In genomic region chr11:116388841-116389480, GRCm38 (mm10) we compare ENCODE assay signal across 8 mouse cellular contexts. TPM values are rescaled to one million over a fixed set of nuclear protein-coding genes. Genes with fewer than 3 reads are reported as not detected.
DNase-seq lines count a peak whose midpoint lies in the region; ATAC-seq and TF ChIP-seq lines count a peak whose summit lies in the region.

No protein-coding gene starts in this region.

- peak overlapping the region; percentile 93 for H3K27ac ChIP-seq in gastrocnemius, adult 2 months
- no peak overlapping the region; the same call in 1 of the 2 replicates for H3K27ac ChIP-seq in intestine, embryonic 14.5 days (ENCODE audit: low read depth)
- peak overlapping the region; percentile 86 for H3K27ac ChIP-seq in liver, embryonic 14.5 days
- H3K27ac ChIP-seq in olfactory bulb, adult 2 months (ENCODE audit: insufficient read depth, low read depth, low read length): peak overlapping the region; percentile 98

- intact Hi-C loops in gastrocnemius, adult 2 months (cut with DNase I): loop anchor here (5.0 kb wide), 2 partner anchors 42 to 48 kb away; no protein-coding TSS in a partner anchor

- H3K4me2 ChIP-seq in intestine, embryonic 14.5 days (ENCODE audit: low read length): no peak overlapping the region
- peak overlapping the region; percentile 54 for H3K4me2 ChIP-seq in liver, embryonic 14.5 days (ENCODE audit: low read depth)

- ATAC-seq in intestine, embryonic 14.5 days (replicated peaks; ENCODE audit: low FRiP score, low TSS enrichment, low read depth): peak; percentile 55; the same call in 1 of the 2 replicates
- ATAC-seq in liver, embryonic 14.5 days (ENCODE audit: insufficient read depth): peak; percentile 85

- no peaks in the 10 kb centered on the region for H3K27me3 ChIP-seq in intestine, embryonic 14.5 days (replicated peaks; ENCODE audit: control insufficient read depth, insufficient read depth, low read length)
- H3K27me3 ChIP-seq in liver, embryonic 14.5 days (ENCODE audit: control insufficient read depth, insufficient read depth, low read length): no peaks in the 10 kb centered on the region

- DNase-seq in gastrocnemius, adult 2 months: peak; percentile 42
- DNase-seq in gastrocnemius, postnatal 4 days (ENCODE audit: low spot score in 2 of 2): no peak
- DNase-seq in cerebellum, adult 9-11 months: peak; percentile 57
- peak; percentile 21 for DNase-seq in gastrocnemius, postnatal 10 days
- no peak for DNase-seq in intestine, embryonic 14.5 days (ENCODE audit: low spot score)
- DNase-seq in liver, embryonic 14.5 days (ENCODE audit: low read depth in 3 of 3, low spot score in 3 of 3): peak in 1 of 3 experiments; percentile 66
- no peak for DNase-seq in c-Kit-positive CD71-positive TER-119-positive erythroid progenitor cells, embryonic 14.5 days (ENCODE audit: low spot score)

- H3K9ac ChIP-seq in intestine, embryonic 14.5 days (ENCODE audit: low read length): no peak overlapping the region
- peak overlapping the region; percentile 61 for H3K9ac ChIP-seq in liver, embryonic 14.5 days (replicated peaks)

- no peak for TF ChIP-seq POLR2A in olfactory bulb, adult 2 months (IDR thresholded peaks at IDR 0.05; ENCODE audit: insufficient read depth, low read depth, low read length)

- H3K36me3 ChIP-seq in intestine, embryonic 14.5 days (ENCODE audit: control insufficient read depth, insufficient read depth, low read length): no peaks in the 10 kb centered on the region
- H3K36me3 ChIP-seq in liver, embryonic 14.5 days (replicated peaks; ENCODE audit: control insufficient read depth, insufficient read depth, low read depth): no peaks in the 10 kb centered on the region

- TF ChIP-seq CTCF in gastrocnemius, adult 2 months (IDR thresholded peaks at IDR 0.05): peak; percentile 34
- TF ChIP-seq CTCF in liver, embryonic 14.5 days (IDR thresholded peaks at IDR 0.05; ENCODE audit: low read depth): peak; percentile 43
- no peak for TF ChIP-seq CTCF in olfactory bulb, adult 2 months (IDR thresholded peaks at IDR 0.05; ENCODE audit: insufficient read depth, low read depth, low read length)

- peaks cover 13% of the 10 kb centered on the region for H3K4me1 ChIP-seq in intestine, embryonic 14.5 days (replicated peaks; ENCODE audit: control insufficient read depth, insufficient read depth, low read length)
- peaks cover 0 to 17% of the 10 kb centered on the region in 2 experiments for H3K4me1 ChIP-seq in liver, embryonic 14.5 days (replicated peaks; ENCODE audit: control insufficient read depth in 2 of 2, insufficient read depth in 2 of 2, low read length in 1 of 2)
- peaks cover 15% of the 10 kb centered on the region for H3K4me1 ChIP-seq in olfactory bulb, adult 2 months (ENCODE audit: control insufficient read depth, insufficient read depth, low read length)

- H3K9me3 ChIP-seq in intestine, embryonic 14.5 days (ENCODE audit: control insufficient read depth, low read length): no peaks in the 10 kb centered on the region
- H3K9me3 ChIP-seq in liver, embryonic 14.5 days (ENCODE audit: control insufficient read depth, low read length): no peaks in the 10 kb centered on the region

- H3K4me3 ChIP-seq in gastrocnemius, adult 2 months: peak overlapping the region; percentile 48
- no peak overlapping the region for H3K4me3 ChIP-seq in intestine, embryonic 14.5 days (ENCODE audit: low read depth, low read length)
- peak overlapping the region; percentile 16 to 37 for H3K4me3 ChIP-seq in liver, embryonic 14.5 days (ENCODE audit: insufficient read depth in 1 of 2, low read depth in 2 of 2, low read length in 2 of 2)
- no peak overlapping the region for H3K4me3 ChIP-seq in olfactory bulb, adult 2 months (ENCODE audit: insufficient read depth, low read depth, low read length)

- no peak for TF ChIP-seq EP300 in liver, embryonic 14.5 days (IDR thresholded peaks at IDR 0.05; ENCODE audit: low read depth)

- 67% methylated on average over 14 of the region's 14 CpGs for WGBS in intestine, embryonic 14.5 days
- 61% methylated on average over 14 of the region's 14 CpGs for WGBS in liver, embryonic 14.5 days (ENCODE audit: insufficient replicate concordance)
- 60% methylated on average over 14 of the region's 14 CpGs for WGBS in olfactory bulb, adult 2 months

RNA-seq across cellular contexts. Expression of gene Rnf157, which starts 23.9 kb away (rescaled TPM):
- 10 to 100 TPM; 24.3 to 32.0 TPM for total RNA-seq in gastrocnemius, adult 2 months (2021)
- total RNA-seq in gastrocnemius, postnatal 4 days (2021): 10 to 100 TPM; 32.8 to 37.3 TPM
- 10 to 100 TPM; 43.1 to 43.3 TPM for total RNA-seq in gastrocnemius, postnatal 10 days (2021)
- polyA plus RNA-seq in intestine, embryonic 14.5 days (2014; fragmentation: Nextera tagmentation; extraction: Ambion mirVana): 14.6 and 19.9 TPM in 2 replicates
- 0.57 and 0.75 TPM in 2 replicates for polyA plus RNA-seq in liver, embryonic 14.5 days (2012; rRNA removed)
- 0.66 and 1.2 TPM in 2 replicates for polyA plus RNA-seq in liver, embryonic 14.5 days (2014; fragmentation: Nextera tagmentation; extraction: Ambion mirVana)
- 199 TPM in 1 of 2 replicates, not detected in the other for polyA plus RNA-seq in olfactory bulb, adult 2 months (2012; ENCODE audit: insufficient read depth, insufficient read length, low replicate concordance, missing spikeins)

RNA-seq across cellular contexts. Expression of gene Ubald2, which starts 44.9 kb away (rescaled TPM):
- 10 to 100 TPM; 38.7 to 50.9 TPM for total RNA-seq in gastrocnemius, adult 2 months (2021)
- total RNA-seq in gastrocnemius, postnatal 4 days (2021): 10 to 100 TPM; 44.6 to 45.1 TPM
- 10 to 100 TPM; 48.1 to 54.4 TPM for total RNA-seq in gastrocnemius, postnatal 10 days (2021)
- 76.2 and 78.5 TPM in 2 replicates for polyA plus RNA-seq in intestine, embryonic 14.5 days (2014; fragmentation: Nextera tagmentation; extraction: Ambion mirVana)
- 58.9 and 70.9 TPM in 2 replicates for polyA plus RNA-seq in liver, embryonic 14.5 days (2012; rRNA removed)
- 50.3 and 55.4 TPM in 2 replicates for polyA plus RNA-seq in liver, embryonic 14.5 days (2014; fragmentation: Nextera tagmentation; extraction: Ambion mirVana)
- polyA plus RNA-seq in olfactory bulb, adult 2 months (2012; ENCODE audit: insufficient read depth, insufficient read length, low replicate concordance, missing spikeins): not detected in 2 replicates

RNA-seq across cellular contexts. Expression of gene Foxj1, which starts 53.8 kb away (rescaled TPM):
- total RNA-seq in gastrocnemius, adult 2 months (2021): under 1 TPM in 1 of 2 experiments, not detected in 1; 0.14 TPM
- total RNA-seq in gastrocnemius, postnatal 4 days (2021): under 1 TPM; 0.29 to 0.31 TPM
- under 1 TPM; 0.14 to 0.29 TPM for total RNA-seq in gastrocnemius, postnatal 10 days (2021)
- 0.95 and 0.97 TPM in 2 replicates for polyA plus RNA-seq in intestine, embryonic 14.5 days (2014; fragmentation: Nextera tagmentation; extraction: Ambion mirVana)
- polyA plus RNA-seq in liver, embryonic 14.5 days (2012; rRNA removed): 1.2 and 1.4 TPM in 2 replicates
- polyA plus RNA-seq in liver, embryonic 14.5 days (2014; fragmentation: Nextera tagmentation; extraction: Ambion mirVana): 0.76 and 0.80 TPM in 2 replicates
- polyA plus RNA-seq in olfactory bulb, adult 2 months (2012; ENCODE audit: insufficient read depth, insufficient read length, low replicate concordance, missing spikeins): not detected in 2 replicates

Comparison
In these comparisons a context has a peak if more than half of its experiments do, and no peak if none do; other contexts are left out.
1. DNase-seq: peak in gastrocnemius, adult 2 months (single experiment), cerebellum, adult 9-11 months (single experiment) and gastrocnemius, postnatal 10 days (single experiment); none in gastrocnemius, postnatal 4 days (0 of 2), intestine, embryonic 14.5 days (single experiment) and c-Kit-positive CD71-positive TER-119-positive erythroid progenitor cells, embryonic 14.5 days (single experiment).
2. H3K4me3 ChIP-seq: peak in gastrocnemius, adult 2 months (single experiment) and liver, embryonic 14.5 days (2 of 2); none in intestine, embryonic 14.5 days (single experiment) and olfactory bulb, adult 2 months (single experiment).